Mouse (Mus musculus) CH12F3 (cell line): ENCODE data around the gene Cbl.

Source experiments
- in situ Hi-C: fragments of 300-500 bp; cut with MboI; formaldehyde crosslinking; loops from 2 replicates; pipeline ENCODE4 v1.14.3; 2020; ENCODE audit warnings: low sequenced_read_pairs

The Cbl gene

GRCm38 (mm10) chr9:44233802-44234478 is at the start of gene Cbl:
TSS of gene Cbl (minus strand) at chr9:44234049.
- in situ Hi-C loops = no loop called here

GRCm38 (mm10) chr9:44283183-44283582 is 49.3 kb upstream of the Cbl start:
- in situ Hi-C loops = no loop called here

- in situ Hi-C loops = no loop called here
Measured at GRCm38 (mm10) chr9:44269973-44270372, 36.1 kb upstream of the Cbl start.

- in situ Hi-C loops = no loop called here
Measured at GRCm38 (mm10) chr9:44269077-44269476, 35.2 kb upstream of the Cbl start.

GRCm38 (mm10) chr9:44268432-44268831 is 34.6 kb upstream of the Cbl start, which contains the start of gene Nlrx1:
TSS of gene Nlrx1 (minus strand) at chr9:44268599.
- in situ Hi-C loops = no loop called here

GRCm38 (mm10) chr9:44268027-44268360 is 34.1 kb upstream of the Cbl start:
- in situ Hi-C loops = no loop called here

- in situ Hi-C loops = no loop called here
Measured at GRCm38 (mm10) chr9:44267319-44268026, 33.6 kb upstream of the Cbl start.

- in situ Hi-C loops = no loop called here
Measured at GRCm38 (mm10) chr9:44266478-44267226, 32.8 kb upstream of the Cbl start.

GRCm38 (mm10) chr9:44261388-44261787 is 27.5 kb upstream of the Cbl start:
- in situ Hi-C loops = no loop called here

GRCm38 (mm10) chr9:44259014-44259413 is 25.2 kb upstream of the Cbl start:
- in situ Hi-C loops = no loop called here

- in situ Hi-C loops = no loop called here
Measured at GRCm38 (mm10) chr9:44256213-44256612, 22.4 kb upstream of the Cbl start.

- in situ Hi-C loops = no loop called here
Measured at GRCm38 (mm10) chr9:44255136-44255521, 21.3 kb upstream of the Cbl start.

- in situ Hi-C loops = no loop called here
Measured at GRCm38 (mm10) chr9:44254508-44255135, 20.8 kb upstream of the Cbl start.

- in situ Hi-C loops = no loop called here
Measured at GRCm38 (mm10) chr9:44253441-44253840, 19.6 kb upstream of the Cbl start.

- in situ Hi-C loops = no loop called here
Measured at GRCm38 (mm10) chr9:44251314-44251713, 17.5 kb upstream of the Cbl start, which contains the start of gene Pdzd3. TSS of gene Pdzd3 (minus strand) at chr9:44251471.

- in situ Hi-C loops = no loop called here
Measured at GRCm38 (mm10) chr9:44250445-44250844, 16.6 kb upstream of the Cbl start.

GRCm38 (mm10) chr9:44249181-44250146 is 15.6 kb upstream of the Cbl start:
- in situ Hi-C loops = no loop called here

- in situ Hi-C loops = no loop called here
Measured at GRCm38 (mm10) chr9:44247907-44248306, 14.1 kb upstream of the Cbl start.

- in situ Hi-C loops = no loop called here
Measured at GRCm38 (mm10) chr9:44243621-44244020, 9.8 kb upstream of the Cbl start.

GRCm38 (mm10) chr9:44241418-44241817 is 7.6 kb upstream of the Cbl start:
- in situ Hi-C loops = no loop called here
